Mouse (Mus musculus): ENCODE data around the gene Laptm5.

GRCm38 (mm10) chr4:130872414-130872813, 40.5 kb upstream of the Laptm5 start:
- no peak for TF ChIP-seq CTCF (IDR thresholded peaks at IDR 0.05; ENCODE audit: low read depth)
- no peak for TF ChIP-seq EP300 (optimal IDR thresholded peaks at IDR 0.05)
